Mouse (Mus musculus): ENCODE measurements around the gene Naga.

DNA sequence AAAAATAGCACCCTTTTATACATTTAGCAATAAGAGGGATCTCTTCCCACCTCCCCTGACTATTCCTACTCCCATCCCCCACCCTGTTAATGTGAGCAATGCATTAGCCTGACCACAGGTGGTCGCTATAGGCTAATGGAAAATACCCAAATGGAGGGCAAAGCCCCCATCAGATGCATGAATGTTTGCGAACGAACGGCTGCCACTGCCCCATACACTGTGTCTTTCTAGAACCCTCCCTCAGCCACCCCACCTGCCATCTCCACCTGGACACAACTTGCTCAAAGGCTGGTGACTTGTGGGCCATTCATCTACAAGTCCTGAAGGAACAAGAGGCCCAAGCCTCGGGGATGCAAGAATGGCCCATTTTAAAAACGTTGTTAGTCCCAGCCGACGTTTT, 44.7 kb downstream of the Naga start:
- peak in 1 of 2 experiments; percentile 65; a peak in 2 of 4 replicates for TF ChIP-seq CTCF (conservative IDR thresholded peaks at IDR 0.05 in 1 of 2, IDR thresholded peaks at IDR 0.05 in 1 of 2; ENCODE audit: low read depth in 2 of 2, low read length in 2 of 2)
- TF ChIP-seq ZC3H11A (IDR thresholded peaks at IDR 0.05; ENCODE audit: low read depth, low read length): no peak
- TF ChIP-seq ZNF384 (IDR thresholded peaks at IDR 0.05; ENCODE audit: low read depth, low read length): no peak
- no peak for TF ChIP-seq MAX (IDR thresholded peaks at IDR 0.05; ENCODE audit: low read length)
- no peak for TF ChIP-seq EP300 (IDR thresholded peaks at IDR 0.05; ENCODE audit: low read length)
- TF ChIP-seq IRF4 (IDR thresholded peaks at IDR 0.05; ENCODE audit: low read depth, low read length): no peak
- no peak for TF ChIP-seq MEF2A (IDR thresholded peaks at IDR 0.05; ENCODE audit: borderline replicate concordance, low read depth, low read length)
- TF ChIP-seq NELFE (IDR thresholded peaks at IDR 0.05; ENCODE audit: low read depth, low read length): no peak
- no peak for TF ChIP-seq HCFC1 (IDR thresholded peaks at IDR 0.05; ENCODE audit: low read depth, low read length)
- TF ChIP-seq ZKSCAN1 (IDR thresholded peaks at IDR 0.05; ENCODE audit: borderline replicate concordance, low read depth, low read length): no peak
- no peak for TF ChIP-seq POLR2A (IDR thresholded peaks at IDR 0.05; ENCODE audit: low read depth, low read length)
- TF ChIP-seq KAT2A (IDR thresholded peaks at IDR 0.05; ENCODE audit: insufficient replicate concordance, low read length): no peak
- TF ChIP-seq TCF12 (IDR thresholded peaks at IDR 0.05; ENCODE audit: low read depth, low read length): no peak
- no peak for TF ChIP-seq SIN3A (IDR thresholded peaks at IDR 0.05; ENCODE audit: low read length)
